Mouse (Mus musculus) left cerebral cortex, adult 2 months (tissue): ENCODE measurements around the gene Itpr1. TPM values are rescaled to one million over a fixed set of nuclear protein-coding genes. Genes with fewer than 3 reads are reported as not detected.

Source experiments
- DNase-seq, 2 experiments: peaks; one replicate each; pipeline ENCODE4 v3.0.0; 2021 to 2022; ENCODE audit warnings: low spot score in 2 of 2, mixed read lengths in 1 of 2; ENCODE audit errors: extremely low spot score in 1 of 2
- H3K27ac ChIP-seq: fragments of 200-600 bp; 2 replicates; pipeline ENCODE4 v1.8.1; 2022
- H3K4me3 ChIP-seq: fragments of 200-600 bp; 2 replicates; pipeline ENCODE4 v1.8.1; 2022
- CTCF ChIP-seq: fragments of 200-600 bp; IDR thresholded peaks from 2 replicates; pipeline ENCODE4 v1.8.1; 2022; ENCODE audit warnings: antibody characterized with exemption, mild to moderate bottlenecking, moderate library complexity
- intact Hi-C: fragments of 180-260 bp; cut with DNase I; formaldehyde crosslinking; loops from one replicate; pipeline ENCODE4 v1.15.1; 2025
- microRNA-seq, 2 experiments: library from miRNA; unstranded; fragments of <30 nt; microRNA quantifications; one replicate each; pipeline ENCODE4 v1.2.0; 2021
- total RNA-seq, 2 experiments: library from RNA; stranded (reverse); gene quantifications; 2 replicates each; pipeline ENCODE4 v1.2.3; 2021

The Itpr1 gene
- total RNA-seq, 2 experiments from 2014 or later: 459 to 480 TPM

DNA sequence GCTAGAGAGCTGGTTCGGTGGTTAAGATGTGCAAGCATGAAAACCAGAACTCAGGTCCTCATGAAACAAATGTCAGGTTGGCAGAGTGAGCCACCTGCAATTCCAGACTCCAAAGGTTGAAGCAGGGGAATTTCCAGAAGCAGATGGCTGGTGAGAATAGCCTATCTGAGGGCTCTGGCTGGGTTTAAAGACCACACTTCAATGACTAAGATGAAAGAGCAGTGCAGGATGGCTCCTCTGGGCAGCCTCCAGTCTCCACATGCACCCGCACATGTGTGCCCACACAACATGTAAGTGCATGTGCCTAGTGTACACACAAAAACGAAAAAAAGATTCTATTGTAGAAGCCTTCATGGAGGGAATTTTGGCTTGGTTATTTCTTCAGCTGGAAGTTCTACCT lies 375.5 kb downstream of the Itpr1 start:
- no peak for DNase-seq
- H3K4me3 ChIP-seq: no peak overlapping the region
- no peak for TF ChIP-seq CTCF
- intact Hi-C loops: no loop called here
- H3K27ac ChIP-seq: no peak overlapping the region

DNA sequence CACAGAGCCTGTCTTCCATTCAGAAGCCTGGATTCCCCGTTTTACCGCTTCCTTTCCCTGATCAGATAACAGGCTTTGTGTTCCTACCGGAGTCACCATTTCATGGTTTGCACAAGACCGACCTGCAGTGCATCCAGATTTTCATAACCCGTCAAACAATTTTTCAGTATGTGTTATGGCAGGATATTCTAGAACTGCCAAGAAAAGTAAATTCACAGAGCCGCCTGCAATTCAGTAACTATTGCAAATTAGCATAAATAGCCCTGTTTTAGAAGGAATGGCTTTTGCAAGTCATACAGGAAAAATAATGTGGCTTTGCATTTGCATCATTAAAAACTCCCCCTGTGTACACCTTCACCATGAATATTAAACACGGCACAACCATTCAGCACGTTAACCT lies 379.3 kb downstream of the Itpr1 start:
- peak overlapping the region; percentile 32; the same call in 1 of the 2 replicates for H3K27ac ChIP-seq
- H3K4me3 ChIP-seq: no peak overlapping the region
- no peak for DNase-seq
- intact Hi-C loops: loop anchor here (5.0 kb wide), 1 partner anchor 85 kb away; no protein-coding TSS in a partner anchor
- TF ChIP-seq CTCF: no peak

DNA sequence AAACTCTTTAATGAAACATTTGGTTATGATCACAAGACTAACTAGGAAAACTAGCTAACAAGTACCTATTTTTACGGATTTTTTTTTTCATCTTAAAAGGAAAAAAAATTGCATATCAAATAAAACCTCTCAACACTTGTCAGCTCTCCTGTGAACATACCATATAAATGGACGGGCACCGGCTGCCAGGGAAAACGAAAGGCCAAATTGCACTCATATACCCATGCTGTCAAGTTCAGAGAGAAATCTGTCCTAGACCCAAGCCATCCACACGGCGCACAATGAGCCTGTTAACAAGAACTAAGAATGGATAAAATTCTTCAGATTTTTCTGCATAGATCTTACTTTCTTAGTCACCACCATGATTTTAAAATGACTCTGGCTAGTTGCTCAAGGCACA lies 379.7 kb downstream of the Itpr1 start:
- intact Hi-C loops: loop anchor here (5.0 kb wide), 1 partner anchor 85 kb away; no protein-coding TSS in a partner anchor

DNA sequence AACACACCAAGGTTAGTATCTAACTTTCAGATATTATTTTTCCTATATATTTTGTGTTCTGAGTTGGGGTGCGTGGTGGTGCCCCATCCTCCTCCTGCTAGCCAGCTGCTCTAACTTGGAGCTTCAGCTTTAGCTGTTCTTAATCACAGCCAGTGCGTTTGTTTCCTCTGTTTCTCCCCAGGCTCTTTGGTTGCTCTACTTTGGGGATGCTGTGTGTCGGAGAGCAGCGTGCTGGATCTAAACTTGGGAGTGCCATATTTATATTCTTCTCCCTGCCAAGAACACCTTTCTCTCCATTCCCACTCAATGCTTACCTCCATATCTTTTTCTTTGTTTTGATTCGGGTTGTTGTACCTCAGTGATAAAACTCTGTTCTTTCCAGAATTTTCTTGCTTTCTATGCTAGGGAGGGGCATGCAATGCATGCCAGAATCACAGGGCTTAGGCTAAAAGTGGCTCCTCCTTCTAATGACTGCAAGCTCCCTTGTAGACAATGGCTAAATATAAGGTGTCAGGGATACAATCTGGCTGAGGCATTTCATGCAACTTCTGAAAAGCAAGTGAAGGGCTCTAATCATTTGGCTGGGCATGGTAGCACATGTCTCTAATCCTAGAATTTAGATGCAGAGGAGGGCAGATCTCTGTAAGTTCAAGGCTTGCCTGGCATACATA lies 381.4 kb downstream of the Itpr1 start:
- TF ChIP-seq CTCF: no peak
- Histone ChIP-seq H3K4me3 (no peak overlapping the region), H3K27ac (peak overlapping the region; percentile 59)
- DNase-seq: no peak
- intact Hi-C loops: loop anchor here (2.0 to 5.0 kb wide), 3 partner anchors 40 to 87 kb away; no protein-coding TSS in a partner anchor

More for the DNA sequence above, 379.7 kb downstream of the Itpr1 start:
- Histone ChIP-seq H3K27ac (peak overlapping the region; percentile 47; the same call in 1 of the 2 replicates), H3K4me3 (no peak overlapping the region)
- no peak for DNase-seq
- no peak for TF ChIP-seq CTCF

DNA sequence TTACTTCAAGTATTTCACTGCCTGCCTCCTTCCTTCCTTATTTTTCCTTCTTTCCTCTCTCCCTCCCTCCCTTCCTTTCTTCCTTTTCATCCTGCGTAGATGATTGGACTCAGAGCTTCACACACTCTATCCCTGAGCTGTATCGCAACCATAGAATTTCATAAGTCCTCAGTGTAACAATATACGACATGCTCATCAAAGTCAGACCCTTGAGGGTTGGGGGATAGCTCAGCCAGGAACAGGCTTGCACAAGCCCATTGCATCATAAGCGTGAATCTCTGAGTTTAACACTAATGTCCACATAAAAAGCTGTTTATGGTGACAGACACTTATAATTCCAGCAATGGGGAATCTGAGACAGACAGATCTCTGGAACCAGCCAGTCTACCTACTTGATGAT lies 385.8 kb downstream of the Itpr1 start:
- intact Hi-C loops: no loop called here
- TF ChIP-seq CTCF: no peak

DNA sequence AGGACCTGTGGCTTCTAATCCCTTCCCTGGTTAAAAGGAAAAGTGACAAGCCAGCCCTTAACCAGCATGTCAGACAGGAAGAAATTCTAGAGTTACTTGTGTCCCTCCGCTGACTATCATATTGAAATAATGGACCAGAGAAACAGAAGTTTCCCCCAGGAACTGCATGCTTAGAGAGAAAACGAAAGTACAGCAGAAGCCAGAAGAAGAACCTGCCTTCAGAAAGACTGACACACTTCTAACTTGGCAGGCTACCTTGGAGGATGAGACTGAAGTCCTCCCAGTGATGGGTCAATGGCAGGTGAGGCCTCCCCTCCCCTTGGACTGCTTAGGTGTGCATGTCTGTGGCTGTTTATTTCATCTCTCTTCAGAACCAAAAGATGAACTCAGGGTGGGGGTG lies 386.4 kb downstream of the Itpr1 start:
- H3K4me3 ChIP-seq: no peak overlapping the region
- no peak for DNase-seq
- intact Hi-C loops: no loop called here
- H3K27ac ChIP-seq: no peak overlapping the region
- no peak for TF ChIP-seq CTCF

More for the DNA sequence above, 385.8 kb downstream of the Itpr1 start:
- Histone ChIP-seq H3K27ac (no peak overlapping the region), H3K4me3 (no peak overlapping the region)
- DNase-seq: no peak

Small RNA genes within 50 kb of the gene (microRNA-seq; reads per million reads assigned to microRNA genes)
- gene Mir7661: 0 reads per million in 2 experiments

Other genes with a start within 250 kb of the Itpr1 start
- gene Setmar, start 148.1 kb upstream of the Itpr1 start, total RNA-seq: 10 to 100 TPM in 1 of 2 experiments, 1 to 10 TPM in 1; 9.0 to 11.2 TPM
- gene Sumf1, start 27.5 kb upstream of the Itpr1 start, total RNA-seq: 10 to 100 TPM; 22.4 to 24.1 TPM